Mouse (Mus musculus) hindbrain, embryonic 13.5 days (tissue): ENCODE results near the gene Slc51b. TPM values are rescaled to one million over a fixed set of nuclear protein-coding genes. Genes with fewer than 3 reads are reported as not detected.

Experiments used
- ATAC-seq: fragments of 200-750 bp; cut with Nextera tagmentation; 2 replicates; pipeline ENCODE4 v1.8.0; 2017; ENCODE audit warnings: moderate TSS enrichment; ENCODE audit not compliant: low FRiP score
- H3K27ac ChIP-seq: fragments of 300-500 bp; sonication (generic); 2 replicates; pipeline ENCODE4 v1.5.1; 2015; ENCODE audit warnings: inconsistent platforms, mild to moderate bottlenecking, moderate library complexity
- H3K27me3 ChIP-seq: fragments of 300-500 bp; sonication (generic); 2 replicates; pipeline ENCODE4 v1.6.1; 2015; ENCODE audit warnings: mild to moderate bottlenecking, inconsistent platforms
- H3K36me3 ChIP-seq: fragments of 300-500 bp; sonication (generic); 2 replicates; pipeline ENCODE4 v1.6.1; 2015; ENCODE audit warnings: mild to moderate bottlenecking, inconsistent platforms
- H3K4me1 ChIP-seq: fragments of 300-500 bp; sonication (generic); replicated peaks from 2 replicates; pipeline ENCODE4 v1.6.1; 2015; ENCODE audit warnings: inconsistent platforms
- H3K4me2 ChIP-seq: fragments of 300-500 bp; sonication (generic); 2 replicates; pipeline ENCODE4 v1.6.1; 2015; ENCODE audit warnings: inconsistent platforms, mild to moderate bottlenecking, moderate library complexity
- H3K4me3 ChIP-seq: fragments of 300-500 bp; sonication (generic); 2 replicates; pipeline ENCODE4 v1.5.1; 2015; ENCODE audit warnings: mild to moderate bottlenecking, inconsistent platforms
- H3K9ac ChIP-seq: fragments of 300-500 bp; sonication (generic); 2 replicates; pipeline ENCODE4 v1.6.1; 2015; ENCODE audit warnings: mild to moderate bottlenecking, inconsistent platforms
- H3K9me3 ChIP-seq: fragments of 300-500 bp; sonication (generic); 2 replicates; pipeline ENCODE4 v1.6.1; 2016; ENCODE audit warnings: inconsistent platforms
- WGBS: fragments of 180-500 bp; shearing (Covaris S2); methylation state at CpG from one replicate; pipeline ENCODE4 v1.1.7; 2015; 5-methylcytosine and 5-hydroxymethylcytosine counted together
- polyA plus RNA-seq: library from polyadenylated mRNA; unstranded; fragments of >200 nt; fragmentation: Nextera tagmentation; extraction: Ambion mirVana; gene quantifications from 2 replicates; pipeline ENCODE4 v1.2.1, GENCODE M21; 2015

Slc51b gene
- polyA plus RNA-seq, 1 experiment from 2014 or later = not detected

DNA sequence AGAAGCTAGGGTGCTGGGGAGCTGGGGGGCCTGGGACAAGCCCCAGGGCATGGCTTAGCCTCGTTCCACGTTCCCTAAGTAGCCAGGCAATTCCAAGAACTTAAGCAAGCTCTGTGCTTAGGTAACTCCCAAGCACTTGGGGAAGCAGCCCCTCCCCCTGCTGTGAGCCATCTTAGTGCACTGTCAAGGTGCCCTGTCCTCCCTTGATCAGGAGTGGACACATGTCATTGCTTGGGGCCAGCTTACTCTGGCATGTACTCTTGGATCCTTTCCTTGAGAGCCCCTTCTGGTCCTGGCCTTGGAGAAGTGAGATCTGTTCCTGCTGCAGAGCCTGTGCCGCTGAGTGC, 40.0 kb downstream of the Slc51b start:
- Histone ChIP-seq H3K9ac (no peak overlapping the region), H3K36me3 (peaks cover 13% of the 10 kb centered on the region), H3K27me3 (no peaks in the 10 kb centered on the region), H3K9me3 (no peaks in the 10 kb centered on the region), H3K4me1 (peaks cover 8% of the 10 kb centered on the region), H3K4me2 (no peak overlapping the region), H3K27ac (no peak overlapping the region; the same call in 1 of the 2 replicates), H3K4me3 (no peak overlapping the region)
- 66% methylated on average over 3 of the region's 3 CpGs for WGBS
- no peak for ATAC-seq

DNA sequence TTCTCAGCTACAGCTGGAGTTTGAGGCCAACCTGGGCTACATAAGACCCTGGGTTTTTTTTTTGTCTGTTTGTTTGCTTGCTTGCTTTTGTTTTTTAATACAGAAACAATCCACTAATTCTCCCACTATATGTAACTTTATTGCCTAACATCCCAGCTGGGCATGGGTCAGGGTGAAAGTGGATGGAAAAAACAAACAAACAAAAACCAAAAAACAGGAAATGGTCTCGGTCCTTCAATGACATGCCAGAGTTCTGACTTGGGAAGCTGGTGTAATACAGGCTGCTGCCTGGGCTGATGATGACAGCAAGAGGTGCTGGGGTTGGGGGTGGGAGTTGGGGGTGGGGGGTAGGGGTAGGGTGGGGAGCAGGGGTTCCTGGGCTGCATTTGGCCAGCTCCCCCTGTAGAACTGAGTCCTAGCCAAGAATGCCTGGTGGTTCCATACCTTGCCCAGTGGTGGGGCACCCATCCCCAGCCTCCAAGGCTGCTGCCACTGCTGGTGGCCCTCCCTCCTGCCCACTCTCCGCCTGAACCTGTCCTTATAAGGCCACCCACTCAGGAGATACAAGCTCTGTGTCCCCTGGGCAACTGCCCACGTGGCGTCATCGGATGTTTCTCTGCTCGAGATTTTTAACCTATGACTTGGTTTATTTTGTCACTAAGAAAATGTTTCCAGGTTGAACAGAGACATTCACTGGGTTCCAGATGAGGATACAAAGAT, 40.6 kb downstream of the Slc51b start:
- H3K4me2 ChIP-seq = no peak overlapping the region
- H3K4me1 ChIP-seq = peaks cover 8% of the 10 kb centered on the region
- WGBS = 78% methylated on average over 6 of the region's 6 CpGs
- H3K36me3 ChIP-seq = peaks cover 18% of the 10 kb centered on the region
- no peaks in the 10 kb centered on the region for H3K27me3 ChIP-seq
- no peak for ATAC-seq
- no peak overlapping the region for H3K4me3 ChIP-seq
- no peaks in the 10 kb centered on the region for H3K9me3 ChIP-seq
- H3K9ac ChIP-seq = no peak overlapping the region
- no peak overlapping the region for H3K27ac ChIP-seq

DNA sequence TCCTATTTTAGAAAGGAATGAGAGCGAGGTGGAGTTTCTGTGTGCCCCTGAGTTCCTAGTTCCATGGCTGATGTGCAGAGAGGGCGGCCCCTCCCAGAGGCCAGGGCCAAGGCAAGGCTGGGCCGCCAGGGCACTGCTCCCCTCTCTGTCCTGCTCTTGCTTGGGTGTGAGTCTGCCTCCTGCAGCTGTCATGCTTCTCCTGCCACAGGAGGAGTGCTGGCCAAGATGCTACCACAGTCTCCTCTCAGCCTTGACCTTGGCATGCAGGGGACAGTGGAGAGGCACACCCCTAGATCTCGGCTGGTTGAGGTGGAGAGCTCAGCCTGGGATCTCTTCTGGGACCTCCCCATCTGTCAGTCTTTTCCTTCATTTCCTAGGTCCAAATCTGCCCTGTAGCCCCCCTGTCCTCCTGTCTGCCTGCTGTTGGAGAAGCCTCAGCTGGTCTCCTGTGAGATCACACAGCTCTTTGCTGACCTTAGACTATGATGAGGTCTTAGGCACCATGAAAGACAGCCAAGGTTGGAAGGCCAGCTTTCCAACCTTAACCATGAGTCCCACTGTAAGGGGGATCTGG, 41.7 kb downstream of the Slc51b start:
- H3K27ac ChIP-seq = no peak overlapping the region
- H3K4me3 ChIP-seq = no peak overlapping the region
- no peaks in the 10 kb centered on the region for H3K9me3 ChIP-seq
- 77% methylated on average over 4 of the region's 4 CpGs for WGBS
- ATAC-seq = no peak
- no peak overlapping the region for H3K9ac ChIP-seq
- H3K4me1 ChIP-seq = peaks cover under 1% of the 10 kb centered on the region
- peaks cover 29% of the 10 kb centered on the region for H3K36me3 ChIP-seq
- H3K4me2 ChIP-seq = no peak overlapping the region
- no peaks in the 10 kb centered on the region for H3K27me3 ChIP-seq

- no peak overlapping the region for H3K9ac ChIP-seq
- no peak overlapping the region for H3K4me3 ChIP-seq
- H3K27me3 ChIP-seq = no peaks in the 10 kb centered on the region
- peaks cover 61% of the 10 kb centered on the region for H3K36me3 ChIP-seq
- no peaks in the 10 kb centered on the region for H3K9me3 ChIP-seq
- H3K4me2 ChIP-seq = no peak overlapping the region
- WGBS = 78% methylated on average over 9 of the region's 9 CpGs
- no peaks in the 10 kb centered on the region for H3K4me1 ChIP-seq
- no peak for ATAC-seq
- no peak overlapping the region for H3K27ac ChIP-seq
These were observed 47.4 kb downstream of the Slc51b start for GRCm38 (mm10) chr9:65375163-65375934.

DNA sequence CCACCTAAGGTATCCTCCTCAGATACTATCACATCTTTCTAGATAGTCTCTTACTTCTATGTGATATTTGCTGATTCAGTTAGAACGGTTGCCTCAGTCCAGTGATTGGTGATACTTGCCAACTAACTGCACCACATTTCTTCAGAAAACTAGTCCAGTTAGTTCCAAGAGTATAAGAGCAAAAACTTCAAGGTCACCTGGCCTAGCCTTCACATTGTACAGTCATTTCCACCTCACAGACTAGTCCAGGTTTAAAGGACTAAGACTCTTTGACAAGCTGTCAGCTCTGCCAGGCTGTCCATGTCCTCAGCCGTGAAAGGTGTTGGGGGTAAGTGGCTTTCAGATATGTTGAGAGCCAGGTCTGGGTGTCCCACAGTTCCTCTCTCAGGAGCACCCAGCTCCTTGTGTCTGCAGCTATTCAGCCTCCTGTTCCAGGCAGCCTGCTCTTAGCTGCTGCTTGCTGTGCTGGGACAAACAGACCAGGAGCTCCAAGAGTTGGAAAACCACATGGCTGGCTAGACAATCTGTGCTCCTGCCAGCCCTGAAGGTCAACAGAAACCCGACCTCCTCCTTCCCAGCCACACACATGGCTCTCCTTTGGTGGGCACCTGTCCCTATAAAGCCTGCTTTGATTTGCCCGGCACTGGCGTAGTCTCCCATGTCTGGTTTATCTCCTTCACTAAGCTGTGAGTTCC, 48.1 kb downstream of the Slc51b start:
- Histone ChIP-seq H3K27ac (no peak overlapping the region), H3K9ac (no peak overlapping the region)

GRCm38 (mm10) chr9:65372449-65372848, 50.3 kb downstream of the Slc51b start:
- WGBS = 80% methylated on average over 4 of the region's 4 CpGs
- no peak for ATAC-seq

More for the DNA sequence above, 48.1 kb downstream of the Slc51b start:
- H3K36me3 ChIP-seq = peaks cover 61% of the 10 kb centered on the region
- no peak for ATAC-seq
- H3K4me2 ChIP-seq = no peak overlapping the region
- H3K27me3 ChIP-seq = no peaks in the 10 kb centered on the region
- no peaks in the 10 kb centered on the region for H3K4me1 ChIP-seq
- no peak overlapping the region for H3K4me3 ChIP-seq
- 83% methylated on average over 5 of the region's 5 CpGs for WGBS
- no peaks in the 10 kb centered on the region for H3K9me3 ChIP-seq

DNA sequence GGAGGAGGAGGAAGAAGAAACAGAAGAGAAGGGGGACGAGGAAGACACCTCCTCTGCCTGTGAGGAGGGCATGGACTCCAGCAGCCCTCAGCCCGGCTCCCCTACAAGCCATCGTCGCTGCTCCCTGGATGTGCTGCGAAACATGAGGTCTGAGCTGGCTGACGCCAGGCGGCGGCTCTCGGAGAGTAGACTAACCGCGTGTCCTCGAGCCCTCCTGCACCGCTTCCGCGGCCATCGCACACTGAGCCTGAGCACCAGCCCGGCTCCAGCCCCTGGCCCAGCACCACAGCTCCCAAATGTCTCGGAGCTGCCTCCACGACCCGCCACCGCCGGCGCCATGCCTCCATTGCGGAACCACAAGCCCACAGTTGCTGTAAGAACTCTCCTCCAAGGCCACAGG, 51.0 kb downstream of the Slc51b start:
- no peaks in the 10 kb centered on the region for H3K9me3 ChIP-seq
- peaks cover 45% of the 10 kb centered on the region for H3K36me3 ChIP-seq
- no peak overlapping the region for H3K4me2 ChIP-seq
- 79% methylated on average over 24 of the region's 24 CpGs for WGBS
- H3K27ac ChIP-seq = no peak overlapping the region
- H3K9ac ChIP-seq = no peak overlapping the region
- no peaks in the 10 kb centered on the region for H3K27me3 ChIP-seq
- ATAC-seq = no peak
- no peak overlapping the region for H3K4me3 ChIP-seq
- no peaks in the 10 kb centered on the region for H3K4me1 ChIP-seq

More at GRCm38 (mm10) chr9:65372449-65372848, 50.3 kb downstream of the Slc51b start:
- Histone ChIP-seq H3K27ac (no peak overlapping the region), H3K36me3 (peaks cover 51% of the 10 kb centered on the region), H3K9me3 (no peaks in the 10 kb centered on the region), H3K27me3 (no peaks in the 10 kb centered on the region), H3K4me2 (no peak overlapping the region), H3K4me1 (no peaks in the 10 kb centered on the region), H3K4me3 (no peak overlapping the region), H3K9ac (no peak overlapping the region)

DNA sequence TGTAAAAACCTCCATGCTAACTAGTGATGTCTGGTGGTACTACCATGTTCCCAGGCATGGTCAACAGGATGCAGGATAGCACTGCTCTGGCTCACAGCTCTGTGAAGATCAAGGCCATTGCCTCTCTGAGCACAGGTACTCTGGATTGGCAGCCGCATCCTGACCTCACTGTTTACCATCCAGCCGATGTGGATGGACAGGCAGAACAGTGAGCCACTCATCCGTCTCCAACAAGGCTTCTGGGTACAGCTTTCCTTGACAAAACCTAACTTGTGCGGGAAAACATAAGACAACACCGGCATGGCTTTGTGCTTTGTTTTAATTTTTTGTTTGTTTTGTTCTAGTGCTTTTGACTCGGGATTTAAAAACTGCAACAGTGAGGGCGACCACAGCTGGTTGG, 57.0 kb downstream of the Slc51b start:
- H3K4me1 ChIP-seq = no peaks in the 10 kb centered on the region
- no peak for ATAC-seq
- no peak overlapping the region for H3K9ac ChIP-seq
- no peaks in the 10 kb centered on the region for H3K27me3 ChIP-seq
- H3K4me3 ChIP-seq = no peak overlapping the region
- H3K27ac ChIP-seq = no peak overlapping the region
- H3K9me3 ChIP-seq = no peaks in the 10 kb centered on the region
- 95% methylated on average over 7 of the region's 7 CpGs for WGBS
- peaks cover 39% of the 10 kb centered on the region for H3K36me3 ChIP-seq
- H3K4me2 ChIP-seq = no peak overlapping the region

GRCm38 (mm10) chr9:65363684-65364083, 59.1 kb downstream of the Slc51b start:
- H3K4me1 ChIP-seq = no peaks in the 10 kb centered on the region
- H3K4me3 ChIP-seq = no peak overlapping the region
- ATAC-seq = no peak
- H3K36me3 ChIP-seq = peaks cover 52% of the 10 kb centered on the region
- no peak overlapping the region for H3K9ac ChIP-seq
- H3K27ac ChIP-seq = no peak overlapping the region
- H3K9me3 ChIP-seq = no peaks in the 10 kb centered on the region
- H3K27me3 ChIP-seq = no peaks in the 10 kb centered on the region
- no peak overlapping the region for H3K4me2 ChIP-seq
- 52% methylated on average over 9 of the region's 9 CpGs for WGBS

Other genes with a start within 250 kb of the Slc51b start
- 5.9 and 6.1 TPM in 2 replicates for gene Parp16, start 227.6 kb downstream of the Slc51b start, polyA plus RNA-seq
- 0.57 and 0.60 TPM in 2 replicates for gene Cilp, start 157.8 kb downstream of the Slc51b start, polyA plus RNA-seq
- 40.9 and 46.8 TPM in 2 replicates for gene Clpx, start 128.7 kb downstream of the Slc51b start, polyA plus RNA-seq
- gene Pdcd7, start 76.9 kb downstream of the Slc51b start, polyA plus RNA-seq = 8.2 and 8.7 TPM in 2 replicates
- gene Ubap1l, start 61.9 kb downstream of the Slc51b start, polyA plus RNA-seq = 2.0 and 2.3 TPM in 2 replicates
- 0.65 and 0.79 TPM in 2 replicates for gene Kbtbd13, start 31.3 kb downstream of the Slc51b start, polyA plus RNA-seq
- gene Rasl12, start 24.4 kb downstream of the Slc51b start, polyA plus RNA-seq = 7.1 and 7.9 TPM in 2 replicates
- gene Mtfmt, start 12.8 kb upstream of the Slc51b start, polyA plus RNA-seq = 26.1 and 27.9 TPM in 2 replicates
- gene Spg21, start 38.0 kb upstream of the Slc51b start, polyA plus RNA-seq = 136 and 144 TPM in 2 replicates
- 0.51 and 0.75 TPM in 2 replicates for gene Ankdd1a, start 97.2 kb upstream of the Slc51b start, polyA plus RNA-seq
- gene Plekho2, start 157.1 kb upstream of the Slc51b start, polyA plus RNA-seq = 5.8 and 7.6 TPM in 2 replicates
- 3.8 and 4.4 TPM in 2 replicates for gene Pif1, start 164.2 kb upstream of the Slc51b start, polyA plus RNA-seq
- 5.0 and 5.4 TPM in 2 replicates for gene Rbpms2, start 206.7 kb upstream of the Slc51b start, polyA plus RNA-seq
- gene Oaz2, start 245.0 kb upstream of the Slc51b start, polyA plus RNA-seq = 403 and 404 TPM in 2 replicates